Mouse (Mus musculus): ENCODE measurements at regions not wholly inside any gene's neighbourhood (a gene's known extent, or its start where the extent isn't known, plus 50 kb on each side); places are given as distances from the start of the nearest gene placed in this dataset.

- no peak for TF ChIP-seq POLR2A (IDR thresholded peaks at IDR 0.05; ENCODE audit: extremely low read depth, insufficient read depth, low read length)
- TF ChIP-seq CTCF (IDR thresholded peaks at IDR 0.05; ENCODE audit: low read depth, low read length): no peak
Measured at GRCm38 (mm10) chr15:72220786-72221185, 1613.6 kb upstream of the Gm6569 start.
